Mouse (Mus musculus) heart, postnatal 0 days (tissue): ENCODE results near the gene Slco2b1. TPM values are rescaled to one million over a fixed set of nuclear protein-coding genes. Genes with fewer than 3 reads are reported as not detected.
A peak's percentile ranks its signal among the peaks of the same experiment; 100 is the strongest.

Experiments used
- ATAC-seq: fragments of 200-750 bp; cut with Nextera tagmentation; 2 replicates; pipeline ENCODE4 v1.8.0; 2017; ENCODE audit warnings: low read depth, moderate number of reproducible peaks, moderate library complexity; ENCODE audit not compliant: insufficient read depth
- DNase-seq: peaks from one replicate; pipeline ENCODE4 v3.0.0-alpha.2; 2016; ENCODE audit warnings: low spot score
- H3K27ac ChIP-seq: fragments of 300-500 bp; sonication (generic); 2 replicates; pipeline ENCODE4 v1.5.1; 2014; ENCODE audit warnings: low read depth, mild to moderate bottlenecking
- H3K27me3 ChIP-seq: fragments of 300-500 bp; sonication (generic); 2 replicates; pipeline ENCODE4 v1.6.1; 2014; ENCODE audit warnings: low read length, mixed read lengths; ENCODE audit not compliant: control insufficient read depth, insufficient read depth
- H3K36me3 ChIP-seq: fragments of 300-500 bp; sonication (generic); replicated peaks from 2 replicates; pipeline ENCODE4 v1.6.1; 2014; ENCODE audit warnings: low read length, mixed read lengths; ENCODE audit not compliant: control insufficient read depth, insufficient read depth
- H3K4me1 ChIP-seq: fragments of 300-500 bp; sonication (generic); 2 replicates; pipeline ENCODE4 v1.6.1; 2014; ENCODE audit warnings: antibody characterized with exemption; ENCODE audit not compliant: control insufficient read depth, insufficient read depth
- H3K4me2 ChIP-seq: fragments of 300-500 bp; sonication (generic); 2 replicates; pipeline ENCODE4 v1.6.1; 2014; ENCODE audit warnings: low read depth, mild to moderate bottlenecking, low read length, moderate library complexity
- H3K4me3 ChIP-seq: fragments of 300-500 bp; sonication (generic); 2 replicates; pipeline ENCODE4 v1.5.1; 2014; ENCODE audit warnings: low read depth, low read length
- H3K9ac ChIP-seq: fragments of 300-500 bp; sonication (generic); replicated peaks from 2 replicates; pipeline ENCODE4 v1.6.1; 2014; ENCODE audit warnings: low read depth, low read length, mixed read lengths
- H3K9me3 ChIP-seq: fragments of 300-500 bp; sonication (generic); replicated peaks from 2 replicates; pipeline ENCODE4 v1.6.1; 2016; ENCODE audit warnings: low read length; ENCODE audit not compliant: control insufficient read depth
- CTCF ChIP-seq: IDR thresholded peaks from 2 replicates; pipeline ENCODE4 v1.5.1; 2016; ENCODE audit warnings: antibody characterized with exemption, control low read depth, low read depth
- EP300 ChIP-seq: IDR thresholded peaks from 2 replicates; pipeline ENCODE4 v1.6.1; 2016; ENCODE audit warnings: antibody characterized with exemption, low read depth
- WGBS: fragments of 180-500 bp; shearing (Covaris S2); extraction: QIAGEN DNeasy Blood & Tissue Kit; methylation state at CpG from one replicate; pipeline ENCODE4 v1.1.7; 2014; 5-methylcytosine and 5-hydroxymethylcytosine counted together
- polyA plus RNA-seq: library from polyadenylated mRNA; unstranded; fragments of >200 nt; fragmentation: Nextera tagmentation; extraction: Ambion mirVana; gene quantifications from 2 replicates; pipeline ENCODE4 v1.2.1, GENCODE M21; 2015
- total RNA-seq: library from RNA; depleted of rRNA; stranded (reverse); fragments of >200 nt; gene quantifications from 2 replicates; pipeline ENCODE4 v1.2.3, GENCODE M21; 2014; ENCODE audit warnings: low replicate concordance

The Slco2b1 gene
- total and polyA plus RNA-seq, 2 experiments from 2014 or later: 2.4 to 7.8 TPM

- H3K27me3 ChIP-seq: no peaks in the 10 kb centered on the region
- H3K4me3 ChIP-seq: no peak overlapping the region
- no peak for ATAC-seq
- H3K27ac ChIP-seq: no peak overlapping the region
- H3K4me2 ChIP-seq: no peak overlapping the region
- H3K4me1 ChIP-seq: peaks cover 8% of the 10 kb centered on the region
- no peak overlapping the region for H3K9ac ChIP-seq
- H3K9me3 ChIP-seq: no peaks in the 10 kb centered on the region
- H3K36me3 ChIP-seq: no peaks in the 10 kb centered on the region
- WGBS: 81% methylated on average over 3 of the region's 3 CpGs
- no peak for DNase-seq
- no peak for TF ChIP-seq EP300
- no peak for TF ChIP-seq CTCF
Observed at GRCm38 (mm10) chr7:99693387-99693786, 17.8 kb downstream of the Slco2b1 start.

GRCm38 (mm10) chr7:99692396-99692795 is 18.7 kb downstream of the Slco2b1 start:
- TF ChIP-seq EP300 (no peak), CTCF (no peak)
- no peak overlapping the region for H3K4me2 ChIP-seq
- H3K27ac ChIP-seq: peak overlapping the region; percentile 34; the same call in 1 of the 2 replicates
- DNase-seq (no peak), ATAC-seq (no peak)
- H3K27me3 ChIP-seq: no peaks in the 10 kb centered on the region
- H3K9ac ChIP-seq: no peak overlapping the region
- H3K9me3 ChIP-seq: no peaks in the 10 kb centered on the region
- no peak overlapping the region for H3K4me3 ChIP-seq
- no peaks in the 10 kb centered on the region for H3K36me3 ChIP-seq
- 56% methylated on average over 3 of the region's 3 CpGs for WGBS
- H3K4me1 ChIP-seq: peaks cover 8% of the 10 kb centered on the region

GRCm38 (mm10) chr7:99690819-99691218 is 20.3 kb downstream of the Slco2b1 start:
- TF ChIP-seq CTCF (no peak), EP300 (no peak)
- Histone ChIP-seq H3K9me3 (no peaks in the 10 kb centered on the region), H3K4me3 (no peak overlapping the region), H3K36me3 (no peaks in the 10 kb centered on the region), H3K27ac (no peak overlapping the region), H3K4me1 (peaks cover 8% of the 10 kb centered on the region), H3K9ac (no peak overlapping the region), H3K27me3 (no peaks in the 10 kb centered on the region), H3K4me2 (no peak overlapping the region)
- DNase-seq (no peak), ATAC-seq (no peak)
- 67% methylated on average over 7 of the region's 7 CpGs for WGBS

GRCm38 (mm10) chr7:99684086-99684485 is 27.1 kb downstream of the Slco2b1 start:
- no peaks in the 10 kb centered on the region for H3K36me3 ChIP-seq
- DNase-seq (no peak), ATAC-seq (no peak)
- peaks cover 16% of the 10 kb centered on the region for H3K4me1 ChIP-seq
- no peak overlapping the region for H3K4me3 ChIP-seq
- no peak overlapping the region for H3K9ac ChIP-seq
- 0 out of 2 replicates have a peak, but pooled peaks cover 3% of the 10 kb centered on the region for H3K27me3 ChIP-seq
- no peak overlapping the region for H3K4me2 ChIP-seq
- 46% methylated on average over 4 of the region's 4 CpGs for whole genome bisulfite sequencing
- no peaks in the 10 kb centered on the region for H3K9me3 ChIP-seq
- no peak for TF ChIP-seq EP300
- TF ChIP-seq CTCF: no peak
- H3K27ac ChIP-seq: no peak overlapping the region

GRCm38 (mm10) chr7:99680771-99681170 is 30.4 kb downstream of the Slco2b1 start:
- DNase-seq: peak; percentile 66
- no peaks in the 10 kb centered on the region for H3K36me3 ChIP-seq
- H3K9me3 ChIP-seq: no peaks in the 10 kb centered on the region
- ATAC-seq: peak; percentile 91
- H3K4me2 ChIP-seq: 0 out of 2 replicates have a peak overlapping the region, but pooled peaks have one; percentile 12
- 21% methylated on average over 5 of the region's 5 CpGs for WGBS
- no peak overlapping the region for H3K4me3 ChIP-seq
- TF ChIP-seq EP300 (peak; percentile 80), CTCF (0 out of 2 replicates have a peak, but pooled peaks have one; percentile 2)
- peak overlapping the region; percentile 75 for H3K27ac ChIP-seq
- H3K27me3 ChIP-seq: 0 out of 2 replicates have a peak, but pooled peaks cover 3% of the 10 kb centered on the region
- no peak overlapping the region for H3K9ac ChIP-seq
- peaks cover 16% of the 10 kb centered on the region for H3K4me1 ChIP-seq

GRCm38 (mm10) chr7:99674890-99675289 is 36.2 kb downstream of the Slco2b1 start:
- DNase-seq (no peak), ATAC-seq (no peak)
- no peaks in the 10 kb centered on the region for H3K9me3 ChIP-seq
- H3K4me2 ChIP-seq: no peak overlapping the region
- H3K27ac ChIP-seq: no peak overlapping the region
- no peak overlapping the region for H3K9ac ChIP-seq
- H3K36me3 ChIP-seq: no peaks in the 10 kb centered on the region
- 73% methylated on average over 3 of the region's 3 CpGs for WGBS
- no peak overlapping the region for H3K4me3 ChIP-seq
- TF ChIP-seq CTCF (no peak), EP300 (no peak)
- H3K27me3 ChIP-seq: no peaks in the 10 kb centered on the region
- H3K4me1 ChIP-seq: peaks cover 2% of the 10 kb centered on the region; the same call in 1 of the 2 replicates
